Mouse (Mus musculus): ENCODE measurements around the gene Barhl2.

The Barhl2 gene

DNA sequence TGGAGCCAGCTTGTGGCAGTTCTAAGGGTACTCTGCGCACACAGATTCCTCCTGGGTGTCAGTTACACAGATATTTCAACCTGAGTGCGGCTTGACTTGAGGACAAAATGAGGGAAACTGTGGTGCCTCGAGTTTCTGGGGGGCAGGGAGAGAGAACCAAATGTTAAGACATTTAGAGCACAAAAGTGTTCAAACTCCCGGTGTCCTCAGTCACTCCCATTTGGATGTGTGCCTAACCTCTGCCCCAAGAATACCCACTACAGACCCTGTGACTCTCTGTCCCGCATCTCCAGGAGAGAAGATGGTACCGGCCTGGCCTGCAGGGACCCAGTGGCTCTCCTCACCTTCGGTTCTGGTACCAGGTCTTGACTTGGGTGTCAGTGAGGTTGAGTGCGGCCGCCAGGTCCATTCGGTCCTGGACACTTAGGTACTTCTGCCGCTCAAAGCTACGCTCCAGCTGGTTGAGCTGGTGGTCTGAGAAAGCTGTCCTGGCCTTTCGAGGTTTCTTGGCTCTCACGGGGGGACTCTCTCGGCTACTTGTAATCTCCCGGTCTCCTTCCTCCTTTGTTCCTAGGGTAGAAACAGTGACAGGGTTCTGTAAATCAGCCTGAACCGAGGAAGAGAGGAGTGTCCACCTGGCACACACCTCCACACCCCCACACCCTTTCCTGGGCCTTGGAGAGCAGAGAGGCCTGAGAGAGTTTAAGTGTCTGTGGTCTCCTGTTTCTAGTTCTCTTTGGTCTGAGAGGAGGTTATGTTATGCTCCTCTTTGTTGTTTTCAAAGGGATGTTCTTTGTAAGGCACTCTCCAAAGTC lies 2.7 kb downstream of the Barhl2 start:
- no peak for DNase-seq (ENCODE audit: low spot score in 2 of 2)

DNA sequence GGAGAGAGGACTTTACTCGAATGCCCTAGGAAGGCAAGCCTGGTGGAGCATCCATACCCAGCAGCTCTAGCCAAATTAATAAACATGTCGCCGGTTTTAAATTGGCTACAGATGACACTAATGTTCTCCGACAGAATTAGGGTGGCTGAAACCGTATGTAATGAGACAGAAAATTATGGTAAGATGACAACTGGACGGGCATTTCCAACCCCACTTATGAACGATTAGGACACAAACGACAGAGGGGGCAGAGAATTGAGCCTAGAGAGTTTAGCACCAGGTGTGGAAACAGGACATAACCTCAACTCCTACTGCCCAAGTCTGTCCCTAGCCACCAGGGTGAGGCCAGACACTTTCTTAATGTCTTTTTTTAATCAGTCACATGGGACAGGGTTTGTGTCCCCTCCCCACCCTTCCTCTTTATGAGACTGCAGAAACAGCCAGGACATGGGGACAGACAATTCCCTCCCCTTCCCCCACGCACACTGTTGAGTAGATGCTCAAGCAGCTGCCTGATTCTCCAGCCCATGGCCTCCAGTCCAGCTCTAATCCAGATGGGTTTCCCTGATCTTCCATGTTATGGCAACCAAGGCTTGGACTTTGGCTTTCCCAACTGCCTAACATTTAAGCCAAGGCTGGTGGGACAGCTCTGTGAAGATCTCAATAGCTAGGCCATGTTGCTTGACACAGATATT lies 3.4 kb downstream of the Barhl2 start:
- DNase-seq (ENCODE audit: low spot score in 2 of 2), result no peak

DNA sequence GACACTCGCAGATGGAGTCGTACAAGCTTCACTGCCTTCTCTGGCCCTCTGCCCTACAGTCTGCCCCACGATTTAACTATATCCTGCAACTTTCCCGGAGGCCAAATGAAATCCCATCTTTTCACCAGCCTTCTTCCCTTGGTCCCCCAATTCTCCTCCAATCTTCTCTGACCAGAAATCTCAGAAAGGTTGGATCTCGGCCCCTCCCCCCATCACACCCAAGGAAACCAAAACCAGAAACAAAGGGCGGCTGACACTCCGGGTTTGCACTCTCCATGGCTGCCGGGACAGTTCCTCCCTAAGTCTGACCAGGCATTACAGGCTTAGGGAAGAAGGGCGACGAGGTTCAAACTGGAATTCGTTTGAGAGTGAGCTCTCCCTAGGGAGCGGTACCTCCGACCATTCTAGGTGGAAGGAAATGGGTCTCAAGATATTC lies 4.1 kb downstream of the Barhl2 start:
- DNase-seq (ENCODE audit: low spot score in 2 of 2), result no peak

DNA sequence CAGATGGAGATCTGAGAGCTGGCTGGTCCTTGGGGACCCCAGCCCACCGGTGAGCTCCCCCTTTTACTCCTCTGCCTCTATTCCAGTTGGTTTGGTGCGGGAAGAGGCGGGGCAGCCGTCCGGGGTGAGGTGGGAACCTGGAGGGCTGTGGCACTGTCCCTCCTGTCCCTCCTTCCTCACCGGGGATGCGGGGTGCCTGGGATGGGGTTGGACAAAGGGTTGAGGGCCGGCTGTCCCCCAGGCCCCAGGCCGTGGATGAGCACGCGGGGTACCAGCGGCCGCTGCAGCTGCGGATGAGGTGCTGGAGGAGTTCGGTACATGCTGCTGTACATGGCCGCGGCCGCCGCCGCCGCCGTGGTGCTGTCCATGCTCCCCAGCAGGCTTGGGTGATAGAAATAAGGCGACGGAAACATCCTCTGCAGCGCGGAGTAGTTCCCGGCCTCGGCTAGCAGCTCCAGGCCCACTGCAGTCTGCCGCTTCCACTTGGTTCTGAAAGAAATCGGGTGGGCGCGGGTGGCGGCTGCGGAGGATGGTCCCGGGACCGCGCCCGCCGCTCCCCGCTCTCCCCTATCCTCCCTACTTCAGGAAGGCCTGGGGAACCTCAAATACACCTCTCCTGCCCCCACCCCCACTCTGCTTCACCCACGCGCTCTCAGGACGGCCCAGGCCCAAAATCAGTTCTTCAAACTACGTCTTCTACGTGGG lies 4.6 kb downstream of the Barhl2 start:
- DNase-seq (ENCODE audit: low spot score in 2 of 2), result no peak

DNA sequence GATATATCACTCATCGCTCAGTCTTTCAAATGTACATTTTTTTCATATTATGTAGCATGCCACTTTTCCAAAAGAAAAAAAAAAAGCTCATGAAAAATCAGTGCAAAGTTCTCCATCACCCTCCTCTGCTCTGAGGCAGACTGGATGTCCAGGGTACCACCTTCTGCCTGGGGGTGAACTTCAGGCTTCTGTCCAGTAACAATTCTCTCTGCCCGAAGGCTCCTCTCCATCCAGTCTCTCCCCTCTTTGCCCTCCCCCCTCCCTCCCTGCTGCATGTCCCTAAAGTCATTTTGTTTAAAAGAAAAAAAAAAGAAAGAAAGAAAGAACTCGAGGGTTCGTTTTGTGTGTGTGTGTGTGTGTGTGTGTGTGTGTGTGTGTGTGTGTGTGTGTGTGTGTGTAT lies 5.3 kb downstream of the Barhl2 start:
- DNase-seq (ENCODE audit: low spot score in 2 of 2), result no peak

DNA sequence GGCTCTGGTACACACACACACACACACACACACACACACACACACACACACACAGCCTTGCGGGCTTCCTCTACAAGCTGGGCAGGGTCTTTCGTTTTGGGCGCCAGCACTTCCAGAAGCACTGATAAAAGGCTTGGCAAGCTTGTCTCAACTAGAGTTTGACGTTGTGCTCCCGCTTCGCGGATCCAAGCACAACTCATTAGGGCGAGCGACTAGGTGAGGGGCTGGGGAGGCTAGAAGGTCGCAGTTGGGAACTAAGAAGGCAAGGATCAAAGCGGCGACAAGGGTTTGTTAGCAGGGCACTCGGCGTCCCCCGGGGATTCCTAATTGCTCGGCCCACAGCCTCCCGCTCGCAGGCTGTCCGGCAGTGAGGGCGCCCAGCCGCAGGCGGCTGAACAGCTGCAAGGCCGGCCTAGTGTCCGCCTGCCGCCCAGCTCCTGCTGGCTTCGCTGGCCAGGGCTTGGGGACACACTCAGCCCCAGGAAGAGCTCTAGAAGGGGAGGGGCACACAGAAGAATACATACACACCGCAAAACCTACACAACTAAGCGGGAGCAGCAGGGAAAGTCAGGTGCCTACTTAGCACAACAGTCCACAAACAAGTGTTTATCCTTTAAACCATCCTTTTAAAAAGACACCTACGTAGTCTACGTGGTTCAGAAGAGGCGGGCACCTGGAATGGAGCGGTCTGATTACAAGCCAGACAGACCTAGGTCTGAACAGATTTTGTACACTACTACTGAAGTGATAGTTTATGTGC lies 6.1 kb downstream of the Barhl2 start:
- DNase-seq (ENCODE audit: low spot score in 2 of 2), result no peak

DNA sequence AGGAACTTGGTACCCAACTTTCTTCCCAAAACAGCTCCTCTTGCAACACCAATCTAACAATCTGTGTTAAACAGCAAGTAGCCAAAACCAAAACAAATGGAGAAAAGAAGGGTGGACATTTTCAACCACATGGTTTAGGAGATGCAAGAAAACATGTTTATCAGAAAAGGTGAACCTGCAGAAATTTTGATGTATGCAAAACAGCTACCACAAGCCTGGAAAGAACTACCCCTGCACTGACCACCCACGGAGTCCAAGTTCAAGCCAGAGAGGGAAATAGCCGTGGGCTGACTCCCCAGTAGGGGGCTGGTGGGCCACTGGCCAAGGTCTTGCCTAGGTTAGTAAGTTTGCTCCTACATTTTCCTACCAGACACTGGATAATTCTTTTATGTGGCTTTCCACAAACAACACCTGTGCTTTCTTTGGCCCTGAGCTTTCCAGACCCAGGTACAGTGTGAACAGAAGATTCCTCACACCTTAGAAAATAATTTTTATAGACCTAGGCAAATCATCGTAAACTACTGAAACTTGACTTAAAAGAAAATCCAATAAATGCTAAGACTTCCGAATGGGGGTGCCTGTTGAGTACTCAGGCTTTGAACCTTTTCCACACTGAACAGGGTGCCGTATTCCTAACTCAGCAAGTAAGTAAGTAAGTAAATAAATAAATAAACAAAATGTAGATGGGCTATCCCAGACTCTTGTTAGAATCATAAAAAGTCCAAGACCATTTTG lies 7.4 kb downstream of the Barhl2 start:
- DNase-seq (ENCODE audit: low spot score in 2 of 2), result no peak

DNA sequence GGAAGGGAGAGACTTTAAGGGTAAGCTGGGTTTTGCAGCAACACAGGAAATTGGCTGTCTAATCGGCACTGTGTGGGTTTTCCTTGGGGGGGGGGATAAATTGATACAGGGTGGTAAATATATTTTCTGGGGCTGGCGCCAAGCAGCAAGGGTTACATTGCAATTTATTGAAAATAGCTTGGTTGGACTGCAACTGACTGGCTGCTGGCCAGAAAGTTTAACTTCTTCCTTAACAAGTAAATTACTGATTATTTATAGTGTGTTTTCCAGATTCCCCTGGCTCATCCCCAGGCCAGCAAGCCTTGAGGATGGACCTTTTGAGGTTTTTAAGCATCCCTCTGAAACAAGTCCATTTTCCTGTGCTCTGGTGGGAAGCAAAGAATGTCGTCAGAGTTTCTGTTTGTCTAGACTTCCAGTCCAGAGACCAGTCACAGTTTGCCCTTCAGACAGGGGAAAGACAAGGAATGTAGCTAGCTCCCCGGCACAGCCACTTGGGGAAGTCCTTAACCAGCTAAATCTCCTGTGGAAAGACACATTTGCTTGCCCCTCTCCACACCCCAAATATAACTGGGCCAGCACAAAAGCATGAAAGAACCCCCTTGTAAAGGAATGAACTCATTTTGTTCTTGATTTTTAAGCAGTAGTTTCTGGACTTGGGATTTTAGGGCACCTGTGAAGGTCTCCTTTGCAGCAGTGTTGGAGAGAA lies 8.1 kb downstream of the Barhl2 start:
- DNase-seq (ENCODE audit: low spot score in 2 of 2), result no peak

DNA sequence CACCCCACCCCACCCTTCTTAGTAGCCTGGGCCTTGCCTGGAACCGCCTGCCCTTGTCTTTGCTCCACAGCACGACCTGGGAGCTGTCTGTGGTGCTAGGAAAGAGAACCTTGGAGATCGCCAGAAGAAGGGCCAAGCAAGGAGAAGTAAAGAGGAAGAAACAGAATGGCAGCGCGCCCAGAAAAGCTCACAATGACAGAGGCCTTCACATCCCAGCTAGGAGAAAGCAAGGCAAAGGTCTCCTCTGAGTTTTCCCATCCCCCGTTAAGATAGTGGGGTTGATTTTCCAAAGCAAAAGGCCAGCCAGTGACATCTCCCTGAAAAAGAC lies 9.2 kb downstream of the Barhl2 start:
- DNase-seq (ENCODE audit: low spot score in 2 of 2), result no peak

DNA sequence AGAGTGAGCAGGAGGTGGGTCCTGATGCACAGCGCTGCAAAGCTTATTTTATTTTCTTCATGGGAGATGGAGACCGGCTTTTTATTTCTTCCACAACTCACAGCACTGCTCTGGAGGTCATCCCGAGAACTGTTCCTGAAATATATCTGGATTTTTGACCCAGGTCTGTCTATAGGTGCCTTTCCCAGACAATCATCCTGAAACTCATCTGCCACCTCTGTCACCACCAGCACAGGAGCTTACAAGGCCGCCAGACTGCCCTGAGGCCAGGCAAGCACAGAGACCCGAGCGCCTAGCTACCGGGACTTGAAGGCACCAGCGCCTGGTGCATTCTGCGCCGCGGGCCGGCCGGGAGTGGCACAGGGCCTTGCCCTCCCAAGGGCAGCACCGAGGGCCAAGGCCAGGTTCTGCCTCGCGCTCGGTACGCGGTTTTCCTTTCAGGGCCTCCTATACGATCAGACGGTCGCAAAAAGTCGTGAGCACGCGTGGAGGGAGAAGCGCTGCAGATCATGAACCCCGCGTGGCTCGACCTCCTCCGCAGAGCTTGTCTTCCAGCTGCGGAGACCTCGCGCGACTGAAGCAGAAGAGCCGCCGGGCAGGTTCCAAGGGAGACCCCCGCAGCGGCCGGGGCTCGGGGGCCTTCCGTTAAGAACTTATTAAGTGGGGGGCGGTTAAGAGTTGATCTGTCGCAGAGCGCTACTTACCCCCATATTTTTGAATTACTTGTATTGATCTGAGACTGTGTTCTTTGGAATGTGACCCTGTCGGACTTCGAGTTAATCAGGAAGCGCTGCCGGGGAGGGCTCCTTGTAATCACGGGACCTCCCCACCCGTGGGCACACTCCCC lies 9.8 kb downstream of the Barhl2 start:
- no peak for DNase-seq (ENCODE audit: low spot score in 2 of 2)

DNA sequence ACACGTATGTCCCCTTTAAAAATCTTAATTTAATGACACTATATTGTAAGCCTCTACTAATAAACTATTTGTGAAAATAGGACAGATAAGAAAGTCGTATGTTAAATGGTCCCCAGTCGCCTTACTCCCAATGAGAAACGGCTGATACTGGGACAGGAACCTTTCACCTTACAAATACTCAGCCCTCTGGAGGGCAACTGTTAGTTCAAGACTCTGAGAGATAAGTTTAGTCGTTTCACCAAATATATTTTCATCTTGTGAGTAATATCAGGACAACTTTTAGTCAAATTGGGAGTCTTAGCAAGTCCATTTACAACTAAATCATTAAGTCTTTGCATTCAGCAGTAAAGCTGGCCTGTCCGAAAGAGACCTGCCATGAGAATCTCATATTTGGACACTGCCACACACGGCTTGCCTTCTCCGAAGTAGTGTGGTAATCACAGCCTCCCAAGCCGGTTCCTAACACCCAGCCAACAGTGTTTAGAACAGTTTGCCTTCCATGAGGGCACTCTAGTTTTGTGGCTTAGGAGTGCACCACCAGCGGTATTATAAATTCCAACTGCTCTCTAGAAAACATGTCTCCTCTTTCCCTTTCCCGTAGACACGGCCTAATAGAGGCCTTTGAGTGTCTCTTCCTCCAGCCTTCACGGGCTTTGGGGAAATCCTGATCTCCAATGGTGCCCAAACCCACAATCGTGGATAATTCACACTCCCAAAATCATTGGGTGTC lies 10.7 kb downstream of the Barhl2 start:
- DNase-seq (ENCODE audit: low spot score in 2 of 2), result no peak

DNA sequence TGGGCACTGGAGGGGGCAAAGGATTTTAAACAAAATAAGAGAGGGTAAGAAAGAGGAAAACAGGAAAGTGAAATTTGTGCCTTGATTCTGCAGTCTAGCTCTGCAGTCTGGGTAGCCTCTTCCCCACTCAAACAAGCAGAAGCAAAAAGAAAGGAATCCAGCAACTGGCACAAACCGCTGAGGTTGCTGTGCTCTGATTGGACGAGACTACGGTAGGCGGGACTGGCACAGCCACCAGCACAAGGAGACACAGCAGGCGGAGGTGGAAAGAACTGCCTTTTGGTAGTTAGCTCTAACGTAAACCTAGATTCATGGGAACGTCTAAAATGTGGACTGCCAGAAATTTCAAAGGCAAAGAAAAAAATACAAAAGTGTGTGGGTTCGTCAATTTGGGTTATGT lies 11.4 kb downstream of the Barhl2 start:
- DNase-seq (ENCODE audit: low spot score in 2 of 2), result no peak

DNA sequence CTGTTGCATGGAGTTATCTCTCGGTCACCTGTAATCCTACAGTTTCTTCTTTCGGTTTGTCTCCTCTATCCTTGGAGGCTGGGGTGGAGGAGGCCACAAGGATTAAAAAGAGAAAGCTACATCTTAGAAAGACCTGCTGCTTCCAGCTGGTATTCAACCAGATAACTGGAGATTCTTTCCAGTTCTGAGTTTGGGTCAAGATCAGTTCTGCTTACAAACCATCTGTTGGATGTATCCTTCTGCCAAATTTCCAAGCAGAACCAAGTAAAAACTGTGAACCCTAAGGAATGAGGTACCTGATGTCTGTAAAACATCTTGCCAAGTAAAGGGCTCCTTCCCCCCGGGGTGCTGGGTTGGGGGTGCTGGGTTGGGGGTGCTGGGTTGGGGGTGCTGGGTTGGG lies 12.3 kb downstream of the Barhl2 start:
- DNase-seq (ENCODE audit: low spot score in 2 of 2), result no peak

DNA sequence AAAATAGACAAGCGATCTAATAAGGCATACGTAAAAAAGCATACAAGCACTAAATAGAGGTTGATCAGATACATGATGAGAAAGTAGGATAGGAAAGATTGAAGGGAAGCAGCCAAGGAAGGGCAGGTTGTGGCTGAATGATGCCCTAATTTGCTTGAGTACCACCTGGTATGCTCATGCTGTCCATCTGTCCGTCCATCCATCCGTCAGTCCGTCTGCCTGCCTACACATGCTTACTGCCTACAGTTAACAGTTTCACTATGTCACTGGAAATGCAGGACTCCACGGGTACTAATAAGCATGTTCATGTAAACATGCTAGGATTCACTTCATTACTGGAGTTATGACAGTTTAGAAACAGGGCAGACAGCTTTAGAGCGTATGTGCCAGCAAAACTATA lies 19.1 kb downstream of the Barhl2 start:
- no peak for DNase-seq (ENCODE audit: low spot score in 2 of 2)

DNA sequence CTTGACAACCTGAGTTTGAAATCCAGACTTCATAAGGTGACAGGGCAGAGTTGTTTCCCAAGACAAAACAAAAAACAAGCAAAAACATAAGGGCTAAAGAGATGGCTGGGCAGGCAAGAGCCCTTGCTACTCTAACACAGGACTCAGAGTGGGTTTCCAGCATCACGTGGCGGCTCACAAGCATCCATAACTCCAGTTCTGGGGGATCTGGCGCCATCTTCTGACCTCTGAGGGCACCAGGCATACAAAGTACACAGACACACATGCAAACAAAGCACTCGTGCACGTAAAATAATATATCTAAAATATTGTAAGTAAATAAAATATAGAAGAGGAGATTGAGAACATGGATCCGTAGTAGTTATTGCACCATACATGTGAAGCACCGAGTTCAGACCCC lies 31.9 kb downstream of the Barhl2 start:
- DNase-seq (ENCODE audit: low spot score in 2 of 2), result no peak

DNA sequence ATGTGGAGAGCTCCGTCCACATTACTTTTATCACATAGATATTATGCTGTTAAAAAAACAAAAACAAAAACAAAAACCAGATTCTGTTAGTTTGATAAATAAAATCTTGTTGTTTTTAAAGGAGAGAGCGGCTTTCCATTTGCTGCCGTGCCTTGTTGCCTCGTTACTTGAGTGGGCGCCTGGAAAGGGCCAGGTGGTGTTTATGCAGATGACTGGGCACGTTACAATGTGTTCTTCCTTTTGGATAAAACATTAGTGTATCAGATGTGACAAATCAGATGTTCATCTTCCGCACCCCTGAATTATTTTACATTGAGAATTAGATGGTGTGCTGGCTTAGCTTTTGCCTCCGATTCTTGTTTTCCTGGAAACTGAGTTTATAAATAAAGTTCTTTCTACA lies 37.1 kb downstream of the Barhl2 start:
- DNase-seq (ENCODE audit: low spot score in 2 of 2), result no peak

DNA sequence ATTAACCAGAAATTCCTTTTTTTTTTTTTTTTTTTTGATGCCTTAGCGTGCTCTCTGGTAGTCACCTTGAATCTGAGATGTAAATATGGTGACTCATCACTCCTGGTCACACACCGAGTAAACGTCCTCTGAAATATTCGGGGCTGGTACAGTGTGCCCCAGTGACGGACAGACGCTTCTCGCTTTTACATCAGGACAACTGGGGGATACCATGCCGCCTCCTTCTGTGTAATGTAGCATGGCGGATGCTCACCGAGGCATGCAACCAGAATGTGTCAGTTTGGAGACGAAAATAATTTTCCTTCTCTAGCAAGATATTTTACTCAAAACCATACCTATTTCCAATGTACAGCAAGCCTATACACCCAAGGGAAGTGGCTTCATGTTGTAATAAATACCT lies 37.6 kb downstream of the Barhl2 start:
- DNase-seq (ENCODE audit: low spot score in 2 of 2), result no peak

DNA sequence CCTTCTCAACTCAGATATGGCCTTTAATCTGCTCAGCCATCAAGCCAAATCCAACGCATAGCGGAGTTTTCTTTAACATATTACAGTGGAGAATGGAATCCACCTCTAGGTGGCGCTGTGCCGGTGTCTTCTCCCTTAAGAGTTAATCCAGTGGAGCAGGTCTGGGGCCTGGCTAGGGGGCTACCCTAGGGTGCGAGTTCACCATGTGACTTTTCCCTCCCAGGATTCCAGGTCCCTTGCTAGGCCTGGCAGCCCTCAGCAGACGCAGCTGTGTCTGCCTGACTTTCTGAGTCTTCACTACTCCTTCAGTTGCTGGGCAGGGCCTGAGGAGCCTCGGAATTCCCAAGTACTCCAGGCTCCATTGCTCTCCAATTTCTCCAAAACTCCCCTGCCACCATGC lies 40.8 kb downstream of the Barhl2 start:
- DNase-seq (ENCODE audit: low spot score in 2 of 2), result no peak

DNA sequence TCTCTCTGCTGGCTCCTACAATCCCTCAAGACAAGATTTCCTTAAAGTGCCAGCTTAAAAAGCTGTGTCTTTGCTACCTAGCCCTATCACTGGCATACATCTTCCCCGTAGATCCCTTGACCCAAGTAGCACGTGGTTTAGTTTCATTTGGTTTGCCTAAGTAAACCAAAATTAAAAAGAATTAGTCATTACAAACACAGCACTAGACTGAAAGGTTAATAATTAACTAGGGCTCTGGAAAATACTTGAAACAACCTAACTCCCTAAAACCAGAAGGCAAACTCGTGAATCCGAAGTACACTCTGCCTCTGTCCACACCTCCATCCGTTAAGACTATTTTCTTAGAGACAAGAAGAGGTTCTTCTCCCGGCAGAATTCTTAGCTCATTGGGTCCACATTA lies 41.4 kb downstream of the Barhl2 start:
- DNase-seq (ENCODE audit: low spot score in 2 of 2), result no peak

All from spleen, postnatal 36 days (tissue).